Mouse (Mus musculus) subcutaneous adipose tissue, adult 2 months (tissue): Measurements from ENCODE around the gene Nxt2. TPM values are rescaled to one million over a fixed set of nuclear protein-coding genes. Genes with fewer than 3 reads are reported as not detected.

ENCODE experiments used
- polyA plus RNA-seq: library from polyadenylated mRNA; depleted of rRNA; stranded (reverse); fragments of >200 nt; gene quantifications from 2 replicates; pipeline ENCODE4 v1.2.3, GENCODE M21; 2012; ENCODE audit warnings: low replicate concordance; rRNA removed

Gene Nxt2
- 5.0 and 5.7 TPM in 2 replicates for polyA plus RNA-seq

GRCm38 (mm10) chrX:142226542-142226941 lies at the start of gene Nxt2:
Gene Nxt2, plus strand, starts transcription at chrX:142226770.

GRCm38 (mm10) chrX:142196831-142197230 lies 29.7 kb upstream of the Nxt2 start, which contains the start of gene Gucy2f:
Gene Gucy2f, minus strand, starts transcription at chrX:142196931.

Other genes with a start within 250 kb of the Nxt2 start
- gene Gucy2f, start 29.8 kb upstream of the Nxt2 start, polyA plus RNA-seq, result 0.01 and 0.03 TPM in 2 replicates
- 2.4 and 8.4 TPM in 2 replicates for gene Kcne1l, start 79.5 kb downstream of the Nxt2 start, polyA plus RNA-seq
- 4.8 and 7.1 TPM in 2 replicates for gene Acsl4, start 163.8 kb downstream of the Nxt2 start, polyA plus RNA-seq